ENCODE assay signal across 8 mouse cellular contexts in the genomic region with DNA sequence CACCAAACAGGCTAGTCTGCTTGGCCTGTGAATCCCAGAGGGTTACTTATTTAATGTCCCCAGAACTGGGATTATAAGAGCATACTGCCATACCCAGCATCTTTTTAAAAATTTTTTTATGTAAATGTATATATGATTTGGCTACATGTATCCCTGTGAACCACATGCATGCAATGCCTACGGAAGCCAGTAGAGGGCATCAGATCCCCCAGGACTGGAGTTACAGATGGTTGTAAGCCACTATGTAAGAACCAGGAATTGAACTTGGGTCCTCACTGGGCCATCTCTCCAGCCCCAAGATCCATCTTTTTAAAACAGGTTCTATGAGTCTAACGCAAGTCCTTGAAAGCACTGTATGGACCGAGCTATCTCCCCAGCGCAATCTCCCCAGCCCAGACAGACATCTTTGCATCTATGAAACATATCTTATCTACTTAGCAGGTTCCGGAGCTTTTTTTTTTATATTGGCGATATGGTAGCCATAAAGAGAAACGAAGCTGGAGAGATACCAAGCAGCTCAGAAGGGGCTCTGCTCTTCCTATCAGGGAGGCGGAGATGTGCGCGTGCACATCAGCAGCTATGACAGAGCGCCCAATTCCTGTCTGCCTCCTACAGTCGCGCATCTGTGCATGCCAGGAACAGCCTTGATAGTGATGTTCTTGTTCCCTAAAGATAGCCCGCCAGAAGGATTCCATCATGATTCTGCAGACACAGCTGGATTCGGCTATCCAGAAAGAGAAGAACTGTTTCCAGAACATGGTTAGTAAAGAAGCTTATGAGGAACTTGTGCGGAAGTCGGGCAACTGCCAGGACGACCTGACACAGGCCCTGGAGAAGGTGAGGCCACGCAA. TPM values are rescaled to one million over a fixed set of nuclear protein-coding genes. Genes with fewer than 3 reads are reported as not detected.
DNase-seq lines count a peak whose midpoint lies in the region; ATAC-seq and TF ChIP-seq lines count a peak whose summit lies in the region.
"Had no signal": no experiment of that assay in that cellular context is flagged by ENCODE, and none has a peak within 500 bp of the region (broad histone marks: within the 10 kb centered on the region; RNA-seq: fewer than 3 reads in every experiment).

No protein-coding gene starts in this region.

- TF ChIP-seq POLR2A in kidney, adult 2 months (IDR thresholded peaks at IDR 0.05; ENCODE audit: low read depth, low read length), result no peak

- 86% methylated on average over 19 of the region's 19 CpGs for WGBS in kidney, adult 2 months
- WGBS in kidney, embryonic 16.5 days, result 89% methylated on average over 19 of the region's 19 CpGs
- WGBS in liver, postnatal 0 days (ENCODE audit: insufficient replicate concordance), result 84% methylated on average over 19 of the region's 19 CpGs

- TF ChIP-seq EP300 in liver, postnatal 0 days (IDR thresholded peaks at IDR 0.05; ENCODE audit: low read depth), result no peak

- no peak overlapping the region for H3K27ac ChIP-seq in kidney, adult 2 months (ENCODE audit: insufficient read depth, low read depth, low read length)
- H3K27ac ChIP-seq in kidney, embryonic 16.5 days (ENCODE audit: low read length), result no peak overlapping the region
- H3K27ac ChIP-seq in liver, postnatal 0 days (ENCODE audit: low read depth), result no peak overlapping the region

- H3K27me3 ChIP-seq in kidney, adult 2 months (replicated peaks; ENCODE audit: control insufficient read depth, insufficient read depth, low read length), result no peaks in the 10 kb centered on the region
- no peaks in the 10 kb centered on the region for H3K27me3 ChIP-seq in kidney, embryonic 16.5 days (ENCODE audit: insufficient read depth, low read length)
- no peaks in the 10 kb centered on the region for H3K27me3 ChIP-seq in G1E (ENCODE audit: insufficient read depth, low read length)
- no peaks in the 10 kb centered on the region for H3K27me3 ChIP-seq in liver, postnatal 0 days (ENCODE audit: insufficient read depth, low read length)

- TF ChIP-seq CTCF in kidney, adult 2 months (conservative IDR thresholded peaks at IDR 0.05; ENCODE audit: insufficient read depth, insufficient read length, low read depth, low read length), result peak; percentile 49
- TF ChIP-seq CTCF in G1E (IDR thresholded peaks at IDR 0.05; ENCODE audit: low read depth, low read length), result peak; percentile 65
- TF ChIP-seq CTCF in liver, postnatal 0 days (IDR thresholded peaks at IDR 0.05; ENCODE audit: low read depth), result peak; percentile 71

- H3K9me3 ChIP-seq in kidney, embryonic 16.5 days (ENCODE audit: low read length), result no peaks in the 10 kb centered on the region
- no peaks in the 10 kb centered on the region for H3K9me3 ChIP-seq in G1E (replicated peaks)
- no peaks in the 10 kb centered on the region for H3K9me3 ChIP-seq in liver, postnatal 0 days (ENCODE audit: low read length)
- H3K9me3 ChIP-seq: megakaryocyte, embryonic 14.5 days had no signal

- peak; percentile 32 for DNase-seq in kidney, adult 2 months
- DNase-seq in CD4-positive helper T cell, adult 2 months (ENCODE audit: low read depth, low spot score), result peak; percentile 30
- no peak for DNase-seq in G1E (ENCODE audit: low spot score)
- peak; percentile 41 for DNase-seq in embryo, embryonic 9.5 days (ENCODE audit: extremely low spot score)
- DNase-seq in liver, postnatal 0 days, result peak; percentile 66
- DNase-seq in testis, postnatal 14 days (ENCODE audit: low spot score), result peak; percentile 43

- H3K9ac ChIP-seq in kidney, embryonic 16.5 days (replicated peaks; ENCODE audit: low read length), result no peak overlapping the region
- H3K9ac ChIP-seq in liver, postnatal 0 days (replicated peaks), result no peak overlapping the region

- no peak for ATAC-seq in kidney, embryonic 16.5 days (ENCODE audit: low FRiP score, low TSS enrichment)
- no peak for ATAC-seq in G1E (ENCODE audit: extremely low read depth, insufficient number of reproducible peaks, low FRiP score, poor library complexity, severe bottlenecking)
- ATAC-seq in liver, postnatal 0 days, result no peak

- H3K36me3 ChIP-seq in kidney, adult 2 months (ENCODE audit: control insufficient read depth, insufficient read depth, low read length), result no peaks in the 10 kb centered on the region
- H3K36me3 ChIP-seq in kidney, embryonic 16.5 days (ENCODE audit: insufficient read depth, low read length), result no peaks in the 10 kb centered on the region
- no peaks in the 10 kb centered on the region for H3K36me3 ChIP-seq in G1E (replicated peaks)
- H3K36me3 ChIP-seq in liver, postnatal 0 days (replicated peaks; ENCODE audit: insufficient read depth, low read length), result no peaks in the 10 kb centered on the region

- H3K4me2 ChIP-seq in kidney, embryonic 16.5 days (replicated peaks; ENCODE audit: low read depth, low read length), result no peak overlapping the region
- no peak overlapping the region for H3K4me2 ChIP-seq in liver, postnatal 0 days (ENCODE audit: low read depth, low read length)

- no peaks in the 10 kb centered on the region for H3K4me1 ChIP-seq in kidney, adult 2 months (ENCODE audit: control insufficient read depth, insufficient read depth, low read length)
- H3K4me1 ChIP-seq in kidney, embryonic 16.5 days (ENCODE audit: insufficient read depth, low read length), result no peaks in the 10 kb centered on the region
- H3K4me1 ChIP-seq in G1E (ENCODE audit: insufficient read depth, low read depth, low read length), result 0 out of 2 replicates have a peak, but pooled peaks cover 3% of the 10 kb centered on the region
- no peaks in the 10 kb centered on the region for H3K4me1 ChIP-seq in liver, postnatal 0 days (ENCODE audit: insufficient read depth)

- H3K4me3 ChIP-seq in kidney, adult 2 months (ENCODE audit: insufficient read depth, low read depth, low read length), result no peak overlapping the region
- H3K4me3 ChIP-seq in kidney, embryonic 16.5 days (ENCODE audit: low read length), result no peak overlapping the region
- no peak overlapping the region for H3K4me3 ChIP-seq in G1E (ENCODE audit: low read depth, low read length)
- no peak overlapping the region for H3K4me3 ChIP-seq in liver, postnatal 0 days (ENCODE audit: low read depth, low read length)
- H3K4me3 ChIP-seq: megakaryocyte, embryonic 14.5 days had no signal

RNA-seq across cellular contexts. Expression of a gene that starts 30.3 kb away (rescaled TPM):
- polyA plus RNA-seq in kidney, adult 2 months (2012; rRNA removed), result 14.6 TPM in 2 replicates
- polyA plus RNA-seq in kidney, embryonic 16.5 days (2015; fragmentation: Nextera tagmentation; extraction: Ambion mirVana), result 27.4 and 31.3 TPM in 2 replicates
- 16.3 and 22.9 TPM in 2 replicates for total RNA-seq in G1E (2014; fragmentation: Nextera tagmentation)
- total RNA-seq in G1E (2017), result 36.1 and 37.5 TPM in 2 replicates
- polyA plus RNA-seq in G1E (2012), result 26.8 and 34.1 TPM in 2 replicates
- polyA plus RNA-seq in liver, postnatal 0 days (2015; fragmentation: Nextera tagmentation; extraction: Ambion mirVana), result 4.8 and 5.6 TPM in 2 replicates

RNA-seq across cellular contexts. Expression of a gene that starts 30.3 kb away (rescaled TPM):
- polyA plus RNA-seq in kidney, adult 2 months (2012; rRNA removed), result 6.6 and 8.5 TPM in 2 replicates
- 28.9 and 29.4 TPM in 2 replicates for polyA plus RNA-seq in kidney, embryonic 16.5 days (2015; fragmentation: Nextera tagmentation; extraction: Ambion mirVana)
- total RNA-seq in G1E (2014; fragmentation: Nextera tagmentation), result 9.6 and 10.5 TPM in 2 replicates
- total RNA-seq in G1E (2017), result 20.3 TPM in 2 replicates
- 6.1 and 8.1 TPM in 2 replicates for polyA plus RNA-seq in G1E (2012)
- 10.5 and 11.4 TPM in 2 replicates for polyA plus RNA-seq in liver, postnatal 0 days (2015; fragmentation: Nextera tagmentation; extraction: Ambion mirVana)

RNA-seq across cellular contexts. Expression of a gene that starts 41.5 kb away (rescaled TPM):
- 0.03 TPM in 1 of 2 replicates, not detected in the other for polyA plus RNA-seq in kidney, adult 2 months (2012; rRNA removed)
- polyA plus RNA-seq in kidney, embryonic 16.5 days (2015; fragmentation: Nextera tagmentation; extraction: Ambion mirVana), result 0.11 and 0.13 TPM in 2 replicates
- not detected in 2 replicates for total RNA-seq in G1E (2014; fragmentation: Nextera tagmentation)
- total RNA-seq in G1E (2017), result 0.05 TPM in 1 of 2 replicates, not detected in the other
- not detected in 2 replicates for polyA plus RNA-seq in G1E (2012)
- polyA plus RNA-seq in liver, postnatal 0 days (2015; fragmentation: Nextera tagmentation; extraction: Ambion mirVana), result not detected in 2 replicates

RNA-seq across cellular contexts. Expression of a gene that starts 43.6 kb away (rescaled TPM):
- 34.6 and 35.0 TPM in 2 replicates for polyA plus RNA-seq in kidney, adult 2 months (2012; rRNA removed)
- polyA plus RNA-seq in kidney, embryonic 16.5 days (2015; fragmentation: Nextera tagmentation; extraction: Ambion mirVana), result 4.9 and 8.2 TPM in 2 replicates
- total RNA-seq in G1E (2014; fragmentation: Nextera tagmentation), result not detected in 2 replicates
- total RNA-seq in G1E (2017), result not detected in 2 replicates
- 0.24 and 0.28 TPM in 2 replicates for polyA plus RNA-seq in G1E (2012)
- 4,025 and 4,072 TPM in 2 replicates for polyA plus RNA-seq in liver, postnatal 0 days (2015; fragmentation: Nextera tagmentation; extraction: Ambion mirVana)
